Mouse (Mus musculus) erythroblast, embryonic 14.5 days (primary cell): ENCODE data around the gene Ajuba.

Experiments used
- GATA1 ChIP-seq: IDR thresholded peaks from 2 replicates; pipeline ENCODE4 v1.6.1; 2012; ENCODE audit warnings: low read length, inconsistent platforms, mixed read lengths
- TAL1 ChIP-seq: IDR thresholded peaks from 3 replicates; pipeline ENCODE4 v1.6.1; 2012; ENCODE audit warnings: low read length, inconsistent platforms, mixed read lengths

GRCm38 (mm10) chr14:54617897-54618365, 40.6 kb upstream of the Ajuba start, which contains the start of gene Psmb5:
- TF ChIP-seq GATA1 (no peak), TAL1 (no peak)
